Mouse (Mus musculus) midbrain, embryonic 14.5 days (tissue): Measurements from ENCODE around the gene Emc3. TPM values are rescaled to one million over a fixed set of nuclear protein-coding genes. Genes with fewer than 3 reads are reported as not detected.

Experiments
- ATAC-seq: fragments of 200-750 bp; cut with Nextera tagmentation; 2 replicates; pipeline ENCODE4 v1.8.0; 2017; ENCODE audit warnings: moderate number of reproducible peaks, moderate library complexity; ENCODE audit not compliant: low FRiP score, low TSS enrichment
- DNase-seq: peaks from one replicate; pipeline ENCODE4 v3.0.0-alpha.2; 2015
- H3K27ac ChIP-seq: fragments of 300-500 bp; sonication (generic); replicated peaks from 2 replicates; pipeline ENCODE4 v1.5.1; 2014; ENCODE audit warnings: mild to moderate bottlenecking, low read depth, low read length, moderate library complexity
- H3K27me3 ChIP-seq: fragments of 300-500 bp; sonication (generic); 2 replicates; pipeline ENCODE4 v1.6.1; 2014; ENCODE audit warnings: low read length, control low read depth, mixed read lengths; ENCODE audit not compliant: control insufficient read depth, insufficient read depth
- H3K36me3 ChIP-seq: fragments of 300-500 bp; sonication (generic); 2 replicates; pipeline ENCODE4 v1.6.1; 2014; ENCODE audit warnings: low read length, control low read depth; ENCODE audit not compliant: control insufficient read depth, insufficient read depth
- H3K4me1 ChIP-seq: fragments of 300-500 bp; sonication (generic); 2 replicates; pipeline ENCODE4 v1.6.1; 2014; ENCODE audit warnings: mild to moderate bottlenecking, antibody characterized with exemption, low read length, control low read depth; ENCODE audit not compliant: control insufficient read depth, insufficient read depth
- H3K4me2 ChIP-seq: fragments of 300-500 bp; sonication (generic); 2 replicates; pipeline ENCODE4 v1.6.1; 2014; ENCODE audit warnings: mild to moderate bottlenecking, low read length, moderate library complexity
- H3K4me3 ChIP-seq: fragments of 300-500 bp; sonication (generic); replicated peaks from 2 replicates; pipeline ENCODE4 v1.5.1; 2014; ENCODE audit warnings: low read depth, low read length
- H3K9ac ChIP-seq: fragments of 300-500 bp; sonication (generic); replicated peaks from 2 replicates; pipeline ENCODE4 v1.6.1; 2014; ENCODE audit warnings: mild to moderate bottlenecking, low read length, moderate library complexity
- H3K9me3 ChIP-seq: fragments of 300-500 bp; sonication (generic); 2 replicates; pipeline ENCODE4 v1.6.1; 2016; ENCODE audit warnings: low read length, control low read depth, mixed read lengths; ENCODE audit not compliant: control insufficient read depth
- WGBS: fragments of 180-500 bp; shearing (Covaris S2); extraction: QIAGEN DNeasy Blood & Tissue Kit; methylation state at CpG from one replicate; pipeline ENCODE4 v1.1.7; 2014; 5-methylcytosine and 5-hydroxymethylcytosine counted together
- polyA plus RNA-seq: library from polyadenylated mRNA; unstranded; fragments of >200 nt; fragmentation: Nextera tagmentation; extraction: Ambion mirVana; gene quantifications from 2 replicates; pipeline ENCODE4 v1.2.1, GENCODE M21; 2014

The Emc3 gene
- polyA plus RNA-seq: 91.9 and 100 TPM in 2 replicates

- 0 out of 2 replicates have a peak within 1 kb of the TSS, but pooled peaks have one; percentile 63 for H3K27ac ChIP-seq
- peak within 1 kb of the TSS; percentile 72 for H3K4me2 ChIP-seq
- ATAC-seq (peak; percentile 85; the same call in 1 of the 2 replicates), DNase-seq (peak; percentile 95)
- WGBS: 2% methylated on average over 47 of the region's 47 CpGs
- peaks cover 10% of the 10 kb centered on the region; the same call in 1 of the 2 replicates for H3K4me1 ChIP-seq
- 0 out of 2 replicates have a peak, but pooled peaks cover 3% of the 10 kb centered on the region for H3K36me3 ChIP-seq
- peak within 1 kb of the TSS; percentile 90 for H3K4me3 ChIP-seq
- no peaks in the 10 kb centered on the region for H3K9me3 ChIP-seq
- peak within 1 kb of the TSS; percentile 80 for H3K9ac ChIP-seq
- no peaks in the 10 kb centered on the region for H3K27me3 ChIP-seq
Measured at GRCm38 (mm10) chr6:113530932-113531839, at the start of gene Emc3, which contains the start of gene Fancd2. Gene Emc3, minus strand, starts transcription at chr6:113531652. Gene Fancd2, plus strand, starts transcription at chr6:113531682.

GRCm38 (mm10) chr6:113579306-113579705, 47.9 kb upstream of the Emc3 start:
- H3K4me1 ChIP-seq: no peaks in the 10 kb centered on the region
- H3K27ac ChIP-seq: no peak overlapping the region
- no peak overlapping the region for H3K4me3 ChIP-seq
- H3K4me2 ChIP-seq: no peak overlapping the region
- WGBS: 97% methylated on average over 3 of the region's 3 CpGs
- DNase-seq (no peak), ATAC-seq (no peak)
- no peaks in the 10 kb centered on the region for H3K9me3 ChIP-seq
- no peaks in the 10 kb centered on the region for H3K27me3 ChIP-seq
- no peaks in the 10 kb centered on the region for H3K36me3 ChIP-seq
- no peak overlapping the region for H3K9ac ChIP-seq

GRCm38 (mm10) chr6:113576044-113576443, 44.6 kb upstream of the Emc3 start:
- no peak overlapping the region for H3K9ac ChIP-seq
- no peaks in the 10 kb centered on the region for H3K36me3 ChIP-seq

GRCm38 (mm10) chr6:113564557-113564956, 33.1 kb upstream of the Emc3 start:
- Histone ChIP-seq H3K9ac (no peak overlapping the region), H3K9me3 (no peaks in the 10 kb centered on the region), H3K27me3 (no peaks in the 10 kb centered on the region), H3K4me2 (no peak overlapping the region), H3K4me1 (no peaks in the 10 kb centered on the region), H3K27ac (no peak overlapping the region), H3K36me3 (no peaks in the 10 kb centered on the region), H3K4me3 (no peak overlapping the region)
- DNase-seq (no peak), ATAC-seq (no peak)
- WGBS: 100% methylated on average over 1 of the region's 1 CpGs

More at GRCm38 (mm10) chr6:113576044-113576443, 44.6 kb upstream of the Emc3 start:
- DNase-seq (no peak), ATAC-seq (no peak)
- Histone ChIP-seq H3K4me2 (no peak overlapping the region), H3K9me3 (no peaks in the 10 kb centered on the region), H3K27me3 (no peaks in the 10 kb centered on the region), H3K4me3 (no peak overlapping the region), H3K4me1 (no peaks in the 10 kb centered on the region), H3K27ac (no peak overlapping the region)
- 97% methylated on average over 6 of the region's 6 CpGs for WGBS

GRCm38 (mm10) chr6:113559736-113560135, 28.3 kb upstream of the Emc3 start:
- Histone ChIP-seq H3K4me1 (no peaks in the 10 kb centered on the region), H3K36me3 (no peaks in the 10 kb centered on the region), H3K27ac (no peak overlapping the region), H3K4me3 (no peak overlapping the region), H3K4me2 (no peak overlapping the region), H3K27me3 (no peaks in the 10 kb centered on the region), H3K9ac (no peak overlapping the region), H3K9me3 (no peaks in the 10 kb centered on the region)
- ATAC-seq (no peak), DNase-seq (peak; percentile 31)
- 61% methylated on average over 6 of the region's 6 CpGs for WGBS

GRCm38 (mm10) chr6:113543906-113544481, 12.5 kb upstream of the Emc3 start:
- H3K4me1 ChIP-seq: no peaks in the 10 kb centered on the region
- no peak overlapping the region for H3K4me2 ChIP-seq
- no peak for DNase-seq
- H3K4me3 ChIP-seq: no peak overlapping the region
- no peaks in the 10 kb centered on the region for H3K36me3 ChIP-seq
- WGBS: 93% methylated on average over 8 of the region's 12 CpGs
- H3K9ac ChIP-seq: no peak overlapping the region
- no peak for ATAC-seq
- no peaks in the 10 kb centered on the region for H3K9me3 ChIP-seq
- H3K27me3 ChIP-seq: no peaks in the 10 kb centered on the region
- H3K27ac ChIP-seq: no peak overlapping the region

GRCm38 (mm10) chr6:113541610-113542009, 10.2 kb upstream of the Emc3 start:
- 89% methylated on average over 6 of the region's 6 CpGs for WGBS
- ATAC-seq: no peak
- Histone ChIP-seq H3K4me3 (no peak overlapping the region), H3K4me1 (no peaks in the 10 kb centered on the region), H3K4me2 (no peak overlapping the region), H3K9me3 (no peaks in the 10 kb centered on the region), H3K9ac (no peak overlapping the region), H3K27me3 (no peaks in the 10 kb centered on the region), H3K36me3 (no peaks in the 10 kb centered on the region), H3K27ac (no peak overlapping the region)
- no peak for DNase-seq

GRCm38 (mm10) chr6:113534886-113535285, 3.4 kb upstream of the Emc3 start:
- Histone ChIP-seq H3K9ac (no peak overlapping the region), H3K36me3 (no peaks in the 10 kb centered on the region), H3K9me3 (no peaks in the 10 kb centered on the region), H3K4me3 (no peak overlapping the region), H3K27ac (no peak overlapping the region), H3K4me1 (peaks cover 8% of the 10 kb centered on the region; the same call in 1 of the 2 replicates), H3K27me3 (no peaks in the 10 kb centered on the region), H3K4me2 (no peak overlapping the region)
- DNase-seq (no peak), ATAC-seq (no peak)
- 90% methylated on average over 7 of the region's 7 CpGs for WGBS
